Mouse (Mus musculus) retina, embryonic 14.5 days (tissue): ENCODE results near the gene Dtd1.
A peak's percentile ranks its signal among the peaks of the same experiment; 100 is the strongest.

ENCODE experiments used
- DNase-seq: peaks from one replicate; pipeline ENCODE4 v3.0.0-alpha.2; 2015; ENCODE audit warnings: low spot score

The Dtd1 gene

DNA sequence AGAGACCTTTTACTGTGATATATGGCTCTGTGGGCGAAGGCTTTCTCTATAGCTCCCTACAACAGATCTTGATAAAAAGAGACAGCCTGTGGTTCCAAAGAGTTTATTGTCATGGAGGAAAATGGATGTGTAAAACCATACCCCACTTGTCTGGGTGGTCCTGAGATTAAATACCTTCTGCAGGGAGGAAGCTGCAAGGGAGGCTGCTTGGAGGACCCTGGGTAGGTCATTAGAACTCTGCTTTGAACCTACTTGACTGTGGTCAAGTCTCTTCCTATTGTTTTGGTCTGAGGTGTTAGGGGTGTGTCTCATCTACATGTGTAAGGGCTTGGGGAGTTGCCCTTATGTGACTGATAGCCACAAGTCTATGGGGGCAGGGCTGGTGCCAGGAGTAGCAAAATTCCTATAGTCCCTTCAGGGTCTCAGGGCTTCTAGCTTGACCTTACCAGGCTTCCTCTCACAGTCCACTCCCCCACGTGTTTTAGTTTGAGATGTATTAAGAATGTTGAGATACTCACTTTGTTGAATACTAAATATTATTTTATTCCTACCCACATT is 115.6 kb downstream of the Dtd1 start:
- DNase-seq = no peak

- DNase-seq = no peak
Measured at GRCm38 (mm10) chr2:144716248-144716647, 116.6 kb downstream of the Dtd1 start.

GRCm38 (mm10) chr2:144718273-144718672 is 118.6 kb downstream of the Dtd1 start:
- DNase-seq = no peak

DNA sequence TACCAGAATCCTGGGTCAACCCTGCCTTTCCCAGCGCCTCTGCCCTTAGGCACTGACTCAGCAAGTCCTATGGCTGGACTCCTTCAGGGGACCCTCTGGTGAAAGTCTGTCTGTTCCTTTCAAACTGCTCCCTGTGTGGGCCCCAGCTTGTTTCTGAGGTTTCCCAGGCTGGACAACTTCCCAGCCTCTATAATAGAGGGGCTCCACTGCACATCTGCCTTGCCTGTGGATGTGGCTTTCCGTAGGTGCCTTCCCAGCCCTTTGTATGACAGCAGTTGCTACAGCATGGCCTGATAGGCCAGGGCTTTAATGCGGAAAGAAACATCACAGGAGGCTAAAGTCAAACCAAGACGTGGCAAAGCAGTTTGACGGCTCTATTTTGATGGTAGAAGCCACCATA is 119.6 kb downstream of the Dtd1 start:
- DNase-seq = no peak

GRCm38 (mm10) chr2:144719718-144720117 is 120.0 kb downstream of the Dtd1 start:
- DNase-seq = no peak

DNA sequence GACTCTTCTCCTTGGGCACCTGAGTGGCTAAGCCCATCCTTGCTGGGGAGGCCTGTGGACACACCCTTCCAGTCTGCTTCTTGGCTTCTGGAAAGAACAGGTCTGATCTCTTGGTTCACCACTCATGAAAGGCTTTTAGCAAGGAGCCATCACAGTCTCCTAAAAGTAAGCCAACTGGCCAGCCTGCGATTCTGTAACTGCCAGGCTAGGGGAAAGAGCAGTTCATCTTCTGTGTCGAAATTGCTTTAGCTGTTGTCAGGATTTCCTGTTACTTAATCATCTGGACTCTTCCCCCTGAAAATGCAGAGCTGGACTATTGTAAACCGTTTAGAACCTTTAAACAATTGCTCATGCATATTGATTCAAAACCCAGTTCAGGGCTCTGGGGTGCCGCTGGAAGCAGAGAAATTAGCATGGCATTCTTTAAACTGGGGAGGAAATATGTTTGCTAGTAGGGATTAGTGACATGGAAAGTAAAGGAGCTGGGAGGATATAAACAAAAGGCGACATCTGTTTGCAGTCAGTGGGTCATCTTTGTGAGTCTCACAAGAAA is 120.8 kb downstream of the Dtd1 start:
- no peak for DNase-seq

DNA sequence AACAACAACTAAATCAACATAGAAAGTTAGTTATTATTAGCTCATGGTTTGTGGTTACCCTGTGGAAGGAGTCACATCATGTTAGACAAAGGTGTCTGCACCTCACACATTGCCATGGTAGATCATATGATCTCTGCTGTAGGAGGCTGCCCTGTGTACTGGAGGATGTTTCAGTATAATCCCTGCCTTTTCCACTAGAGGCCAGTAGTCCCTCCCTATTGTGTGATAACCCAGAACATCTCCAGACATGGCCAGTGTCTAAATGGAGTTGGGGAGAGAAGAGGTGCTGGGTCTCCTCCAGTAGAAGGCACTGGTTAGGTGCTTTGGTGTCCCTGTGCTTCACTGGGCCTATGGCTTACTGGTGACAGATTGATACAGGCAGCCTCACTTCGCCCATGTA is 125.0 kb downstream of the Dtd1 start:
- DNase-seq = peak; percentile 49

DNA sequence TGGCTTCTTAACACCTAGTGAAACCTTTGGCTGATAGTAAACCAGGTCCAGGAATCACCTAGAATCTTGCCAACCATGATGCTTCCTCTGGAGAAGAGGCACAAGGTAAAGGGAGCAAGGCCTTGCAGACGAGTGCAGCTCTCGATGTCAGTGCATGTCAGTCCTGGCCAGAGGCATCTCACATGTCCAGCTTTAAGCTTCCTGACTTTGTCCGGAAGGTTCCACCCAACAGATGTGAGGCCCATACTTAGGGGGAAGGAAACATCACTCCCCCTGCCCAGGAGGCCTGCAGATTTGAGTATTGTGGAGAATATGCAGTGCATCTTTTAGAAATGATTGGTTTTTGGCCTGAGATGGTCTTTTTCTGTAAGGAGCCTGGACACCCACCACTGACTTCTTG is 127.4 kb downstream of the Dtd1 start:
- DNase-seq = no peak

DNA sequence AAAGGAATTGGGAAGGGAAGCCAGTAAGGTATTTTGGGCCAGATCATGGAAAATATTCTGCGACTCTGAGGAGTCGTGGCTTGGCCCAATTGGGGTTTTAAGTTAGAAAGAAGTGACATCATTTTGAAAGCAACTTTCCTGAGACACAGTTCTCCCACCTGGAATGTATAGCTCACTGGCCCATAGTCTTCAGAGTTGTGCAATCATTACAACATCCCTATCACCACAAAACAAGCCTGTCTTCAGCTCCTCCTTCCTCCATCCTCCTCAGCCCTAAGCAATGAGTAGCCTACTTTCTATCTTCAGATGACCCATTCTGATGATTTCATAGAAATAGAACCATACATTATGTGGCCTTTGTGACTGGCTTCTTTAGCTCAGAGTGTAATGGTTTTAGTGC is 130.1 kb downstream of the Dtd1 start:
- no peak for DNase-seq

DNA sequence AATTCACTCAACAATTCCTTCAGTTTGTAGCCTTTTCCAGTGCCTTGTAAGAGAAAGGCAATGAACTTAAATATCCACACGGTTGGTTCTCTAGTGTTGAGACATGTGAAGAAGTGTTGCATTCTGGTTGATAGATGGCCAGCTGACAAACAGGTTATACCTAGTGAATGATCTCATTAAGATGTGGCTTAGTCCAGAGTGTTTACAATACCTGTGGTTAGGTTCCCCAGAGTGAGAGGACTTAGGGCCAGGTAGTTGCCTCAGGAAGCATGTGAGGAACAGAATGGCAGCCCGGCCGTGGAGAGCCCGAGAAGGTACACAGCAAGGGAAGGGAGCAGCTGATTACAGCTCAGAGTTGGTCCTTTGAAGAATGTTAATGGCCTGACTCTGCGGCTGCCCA is 138.5 kb downstream of the Dtd1 start:
- DNase-seq = no peak

DNA sequence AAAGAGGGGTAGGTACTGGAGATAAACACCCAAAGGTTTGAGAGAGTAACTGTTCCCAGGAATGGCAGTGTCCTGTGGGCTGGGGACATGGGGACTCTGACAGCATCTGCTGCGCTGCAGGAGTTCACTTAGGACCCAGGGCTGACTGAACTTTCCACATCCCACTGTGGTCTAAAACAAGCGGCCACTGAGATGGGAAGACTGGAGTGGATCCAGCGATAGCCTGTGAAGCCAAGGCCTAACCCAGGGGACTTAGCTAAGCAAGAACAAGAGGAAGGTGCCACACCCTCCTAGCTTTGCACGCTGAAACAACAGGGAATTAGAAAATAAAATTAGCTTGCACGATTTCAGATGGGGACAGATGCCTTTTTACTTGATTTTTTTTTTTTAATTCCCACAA is 138.9 kb downstream of the Dtd1 start:
- no peak for DNase-seq

GRCm38 (mm10) chr2:144740577-144740997 is 140.9 kb downstream of the Dtd1 start:
- DNase-seq = no peak

DNA sequence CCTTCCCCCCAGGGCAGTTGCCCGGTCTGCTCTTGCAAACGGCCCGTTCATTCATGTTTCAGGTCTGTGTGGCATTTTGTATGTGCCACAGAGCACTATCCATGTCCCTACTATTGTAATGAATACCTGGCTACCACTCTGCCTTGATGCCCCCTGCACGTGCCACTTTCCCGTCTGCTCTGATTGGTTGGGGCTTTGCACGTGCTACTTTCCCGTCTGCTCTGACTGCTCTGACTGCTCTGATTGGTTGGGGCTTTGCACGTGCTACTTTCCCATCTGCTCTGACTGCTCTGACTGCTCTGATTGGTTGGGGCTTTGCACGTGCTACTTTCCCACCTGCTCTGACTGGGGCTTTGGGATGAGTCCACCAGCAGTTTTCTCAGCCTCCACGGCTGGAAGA is 142.3 kb downstream of the Dtd1 start:
- DNase-seq = no peak

GRCm38 (mm10) chr2:144743316-144743715 is 143.6 kb downstream of the Dtd1 start:
- no peak for DNase-seq

DNA sequence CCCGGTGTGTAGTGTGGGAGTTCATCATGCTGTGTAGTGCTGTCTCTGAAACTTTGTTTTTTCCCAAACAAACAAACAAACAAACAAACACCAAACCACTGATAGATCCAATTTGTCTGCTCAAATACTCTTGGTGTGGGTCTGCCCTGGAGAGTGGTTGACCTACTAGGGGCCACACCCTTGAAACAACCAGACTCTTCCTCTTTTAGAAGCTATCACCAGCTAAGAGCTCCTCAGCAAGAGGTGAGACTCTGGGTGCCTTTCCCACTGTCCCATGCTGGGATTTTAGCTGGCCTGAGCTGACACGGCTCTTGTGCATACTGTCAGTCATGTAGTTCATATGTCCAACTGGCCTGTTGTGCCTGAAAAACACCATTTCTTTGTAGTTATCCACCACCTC is 145.6 kb downstream of the Dtd1 start:
- no peak for DNase-seq

GRCm38 (mm10) chr2:144746046-144746783 is 146.5 kb downstream of the Dtd1 start:
- no peak for DNase-seq

GRCm38 (mm10) chr2:144753604-144754003 is 153.9 kb downstream of the Dtd1 start:
- no peak for DNase-seq

DNA sequence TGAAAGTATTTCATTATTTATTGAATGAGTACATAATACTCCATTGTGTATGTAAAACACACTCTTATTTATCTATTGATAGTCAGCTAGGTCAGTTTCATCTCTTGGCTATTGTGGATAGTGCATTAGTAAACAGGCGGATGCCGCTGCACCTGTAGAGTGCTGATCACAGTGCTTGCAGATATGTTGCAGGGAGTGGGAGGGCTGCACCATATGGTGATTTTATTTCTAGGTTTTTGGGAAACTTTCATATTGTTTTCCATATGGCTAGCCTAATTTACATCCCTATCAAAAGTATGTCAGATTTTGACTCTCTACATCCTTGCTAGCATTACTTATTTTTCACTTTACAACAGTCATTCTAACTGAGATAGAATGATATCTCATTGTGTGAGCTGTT is 155.3 kb downstream of the Dtd1 start:
- DNase-seq = no peak

DNA sequence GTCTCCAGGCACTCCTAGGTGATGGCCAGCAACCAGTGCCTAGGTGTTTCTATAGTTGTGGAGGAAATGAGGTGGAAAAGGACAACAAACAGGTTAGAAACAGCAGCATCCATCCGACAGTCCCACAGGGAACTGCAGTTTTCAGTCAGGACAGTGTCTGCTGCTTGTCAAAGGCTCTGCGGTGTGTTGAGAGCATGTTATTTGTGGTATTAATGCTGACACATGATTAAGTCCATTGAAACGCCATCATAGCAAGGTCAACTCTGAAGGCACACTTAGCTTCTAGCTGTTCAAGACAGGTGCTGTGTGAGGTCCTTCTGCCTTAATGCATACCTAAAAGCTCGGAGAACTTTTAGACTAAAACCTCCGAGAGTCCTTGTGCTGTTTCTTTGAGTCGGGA is 161.0 kb downstream of the Dtd1 start:
- no peak for DNase-seq

DNA sequence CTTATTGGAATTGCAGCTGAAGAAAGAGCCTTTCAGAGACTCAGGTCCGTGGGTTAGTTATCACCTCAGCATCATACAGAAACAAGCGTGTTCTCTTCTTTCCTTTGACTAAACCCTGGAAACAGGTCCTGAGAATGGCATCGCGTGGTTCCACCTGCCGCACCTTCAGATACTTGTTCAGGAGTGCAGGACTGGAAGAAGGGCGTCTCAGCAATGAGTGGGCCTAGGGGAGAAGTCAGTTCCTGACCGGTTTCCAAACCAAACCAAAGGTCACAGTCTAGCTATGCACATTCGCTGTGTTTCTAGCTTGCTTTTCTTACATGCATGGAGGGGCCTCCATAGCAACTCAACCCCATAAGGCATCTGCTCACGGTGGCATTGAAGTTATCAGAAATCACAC is 164.0 kb downstream of the Dtd1 start:
- no peak for DNase-seq

DNA sequence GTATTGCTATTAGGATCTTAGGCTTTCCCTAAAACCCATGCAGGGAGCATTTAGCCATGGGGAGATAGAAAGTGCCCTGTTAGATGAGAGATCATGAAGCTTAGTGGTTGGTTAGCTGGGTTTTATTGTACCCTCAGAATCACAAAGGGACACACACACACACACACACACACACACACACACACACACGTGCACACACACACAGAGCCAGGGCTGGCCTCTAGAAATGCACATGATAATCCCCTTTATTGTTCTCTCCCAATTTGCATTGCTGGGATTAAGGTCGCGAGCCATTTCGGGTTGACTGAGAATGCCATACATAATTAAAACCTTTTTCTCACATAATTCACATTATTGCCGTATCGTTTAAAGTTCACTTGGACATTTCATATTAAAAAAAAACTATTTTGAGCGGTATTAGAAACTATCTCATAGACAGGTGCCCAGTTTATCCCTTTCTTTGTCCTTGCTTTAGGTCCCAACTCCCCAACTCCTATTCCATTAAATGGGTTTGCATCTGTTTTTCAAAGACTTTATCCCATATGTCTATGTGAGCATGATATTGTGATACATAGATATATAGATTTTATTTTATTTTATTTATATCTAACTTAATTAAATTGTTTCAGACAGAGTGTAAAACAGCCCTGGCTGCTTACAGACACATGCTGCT is 164.6 kb downstream of the Dtd1 start:
- DNase-seq = peak; percentile 33

GRCm38 (mm10) chr2:144765219-144765618 is 165.5 kb downstream of the Dtd1 start:
- DNase-seq = no peak
